Mouse (Mus musculus): ENCODE results near the gene Btnl4.

- TF ChIP-seq POLR2A (IDR thresholded peaks at IDR 0.05; ENCODE audit: borderline replicate concordance, low read depth, low read length) (no peak), CTCF (IDR thresholded peaks at IDR 0.05; ENCODE audit: low read depth, low read length) (no peak)
These were observed 19.4 kb downstream of the Btnl4 start for GRCm38 (mm10) chr17:34457668-34458067.

All from bone marrow macrophage, adult 2 months (primary cell).